8 mouse cellular contexts compared by ENCODE assay signal in genomic region chr13:31800581-31801576, GRCm38 (mm10). TPM values are rescaled to one million over a fixed set of nuclear protein-coding genes. Genes with fewer than 3 reads are reported as not detected.
DNase-seq lines count a peak whose midpoint lies in the region; ATAC-seq and TF ChIP-seq lines count a peak whose summit lies in the region.

No protein-coding gene starts in this region.

- peak; percentile 84 for ATAC-seq in forebrain, embryonic 16.5 days
- ATAC-seq in liver, postnatal 0 days, result peak; percentile 56; the same call in 1 of the 2 replicates
- peak; percentile 89 for ATAC-seq in neural tube, embryonic 14.5 days (ENCODE audit: low read depth)

- no peak for TF ChIP-seq EP300 in CH12.LX (IDR thresholded peaks at IDR 0.05; ENCODE audit: low read length)
- TF ChIP-seq EP300 in liver, postnatal 0 days (IDR thresholded peaks at IDR 0.05; ENCODE audit: low read depth), result no peak

- intact Hi-C loops in heart, postnatal 14 days (cut with DNase I), result loop anchor here (1.0 to 10.0 kb wide), 7 partner anchors 155 to 880 kb away; no protein-coding TSS in a partner anchor

- no peaks in the 10 kb centered on the region for H3K36me3 ChIP-seq in CH12.LX (replicated peaks in 1 of 2; ENCODE audit: control insufficient read depth in 1 of 2, insufficient read depth in 1 of 2, low read length in 1 of 2)
- H3K36me3 ChIP-seq in forebrain, embryonic 16.5 days (ENCODE audit: control insufficient read depth, insufficient read depth), result no peaks in the 10 kb centered on the region
- H3K36me3 ChIP-seq in liver, postnatal 0 days (replicated peaks; ENCODE audit: insufficient read depth, low read length), result no peaks in the 10 kb centered on the region
- no peaks in the 10 kb centered on the region for H3K36me3 ChIP-seq in neural tube, embryonic 14.5 days (ENCODE audit: control insufficient read depth, insufficient read depth, low read length)

- no peak overlapping the region for H3K4me3 ChIP-seq in CH12.LX (replicated peaks in 1 of 3; ENCODE audit: low read depth in 2 of 3, low read length in 2 of 3, poor library complexity in 1 of 3)
- H3K4me3 ChIP-seq in forebrain, embryonic 16.5 days (replicated peaks; ENCODE audit: low read length), result peak overlapping the region; percentile 37
- peak overlapping the region; percentile 34 for H3K4me3 ChIP-seq in liver, postnatal 0 days (ENCODE audit: low read depth, low read length)
- peak overlapping the region; percentile 24 for H3K4me3 ChIP-seq in neural tube, embryonic 14.5 days (ENCODE audit: low read depth, low read length)

- peak in 1 of 2 experiments; percentile 85; a peak in 3 of 4 replicates for TF ChIP-seq CTCF in CH12.LX (conservative IDR thresholded peaks at IDR 0.05 in 1 of 2, IDR thresholded peaks at IDR 0.05 in 1 of 2; ENCODE audit: low read depth in 2 of 2, low read length in 2 of 2)
- TF ChIP-seq CTCF in liver, postnatal 0 days (IDR thresholded peaks at IDR 0.05; ENCODE audit: low read depth), result peak; percentile 93

- 0 out of 4 replicates have a peak, but pooled peaks cover 0 to 5% of the 10 kb centered on the region in 2 experiments for H3K4me1 ChIP-seq in CH12.LX (ENCODE audit: control insufficient read depth in 1 of 2, insufficient read depth in 2 of 2)
- H3K4me1 ChIP-seq in forebrain, embryonic 16.5 days (replicated peaks; ENCODE audit: control insufficient read depth, insufficient read depth, low read length), result peaks cover 16% of the 10 kb centered on the region
- H3K4me1 ChIP-seq in liver, postnatal 0 days (ENCODE audit: insufficient read depth), result 0 out of 2 replicates have a peak, but pooled peaks cover 5% of the 10 kb centered on the region
- H3K4me1 ChIP-seq in neural tube, embryonic 14.5 days (ENCODE audit: control insufficient read depth, insufficient read depth, low read length), result peaks cover 6% of the 10 kb centered on the region

- no peak for TF ChIP-seq POLR2A in CH12.LX (IDR thresholded peaks at IDR 0.05; ENCODE audit: low read depth, low read length)

- no peaks in the 10 kb centered on the region for H3K27me3 ChIP-seq in CH12.LX (replicated peaks)
- peaks cover 61% of the 10 kb centered on the region for H3K27me3 ChIP-seq in forebrain, embryonic 16.5 days (replicated peaks; ENCODE audit: control insufficient read depth, insufficient read depth, low read length)
- peaks cover 75% of the 10 kb centered on the region for H3K27me3 ChIP-seq in liver, postnatal 0 days (ENCODE audit: insufficient read depth, low read length)
- H3K27me3 ChIP-seq in neural tube, embryonic 14.5 days (ENCODE audit: control insufficient read depth, insufficient read depth, low read length), result peaks cover 51% of the 10 kb centered on the region

- peak; percentile 56 for DNase-seq in CH12.LX (ENCODE audit: extremely low read depth)
- DNase-seq in cerebellum, adult 11 months, result peak; percentile 66
- DNase-seq in heart, postnatal 14 days, result peak; percentile 92 to 96
- DNase-seq in kidney, postnatal 4 days, result peak; percentile 96 to 97
- DNase-seq in liver, postnatal 0 days, result peak; percentile 86
- DNase-seq in thymus, adult 18-20 months, result peak; percentile 43 to 55

- peaks cover under 1% of the 10 kb centered on the region for H3K9me3 ChIP-seq in CH12.LX (replicated peaks; ENCODE audit: low read length)
- no peaks in the 10 kb centered on the region for H3K9me3 ChIP-seq in forebrain, embryonic 16.5 days (ENCODE audit: control insufficient read depth, low read length)
- no peaks in the 10 kb centered on the region for H3K9me3 ChIP-seq in liver, postnatal 0 days (ENCODE audit: low read length)
- no peaks in the 10 kb centered on the region for H3K9me3 ChIP-seq in neural tube, embryonic 14.5 days (ENCODE audit: control insufficient read depth, low read length)

- dilution Hi-C loops in CH12.LX (cut with MboI; ENCODE audit: extremely low pct_ligation_motif_present, extremely low pct_unique_long_range_greater_than_20kb, low sequenced_read_pairs), result no loop called here

- peak overlapping the region; percentile 90 for H3K4me2 ChIP-seq in CH12.LX (ENCODE audit: insufficient read depth, low read depth, poor library complexity, severe bottlenecking)
- peak overlapping the region; percentile 63 for H3K4me2 ChIP-seq in forebrain, embryonic 16.5 days (ENCODE audit: low read length)
- H3K4me2 ChIP-seq in liver, postnatal 0 days (ENCODE audit: low read depth, low read length), result peak overlapping the region; percentile 57
- peak overlapping the region; percentile 53 for H3K4me2 ChIP-seq in neural tube, embryonic 14.5 days (ENCODE audit: low read depth, low read length)

- in situ Hi-C loops in CH12.LX (cut with MboI; ENCODE audit: low pct_ligation_motif_present, low pct_unique_long_range_greater_than_20kb, low sequenced_read_pairs), result loop anchor here (10.0 to 25.0 kb wide), 2 partner anchors 411 to 614 kb away; no protein-coding TSS in a partner anchor

- TF ChIP-seq RAD21 in CH12.LX (IDR thresholded peaks at IDR 0.05; ENCODE audit: low read depth, low read length), result peak; percentile 83

- no peak overlapping the region for H3K27ac ChIP-seq in CH12.LX (ENCODE audit: insufficient read depth, low read depth)
- H3K27ac ChIP-seq in forebrain, embryonic 16.5 days (ENCODE audit: low read length), result no peak overlapping the region
- H3K27ac ChIP-seq in liver, postnatal 0 days (ENCODE audit: low read depth), result no peak overlapping the region
- H3K27ac ChIP-seq in neural tube, embryonic 14.5 days (ENCODE audit: low read depth, low read length), result no peak overlapping the region

- no peak overlapping the region for H3K9ac ChIP-seq in CH12.LX (ENCODE audit: insufficient read depth, low read depth)
- 0 out of 2 replicates have a peak overlapping the region, but pooled peaks have one; percentile 33 for H3K9ac ChIP-seq in forebrain, embryonic 16.5 days (replicated peaks; ENCODE audit: low read depth, low read length)
- H3K9ac ChIP-seq in liver, postnatal 0 days (replicated peaks), result no peak overlapping the region
- no peak overlapping the region for H3K9ac ChIP-seq in neural tube, embryonic 14.5 days (replicated peaks; ENCODE audit: low read depth, low read length)

- no peaks in the 10 kb centered on the region for H3K79me2 ChIP-seq in CH12.LX (replicated peaks; ENCODE audit: control insufficient read depth, extremely low read depth, insufficient read depth, poor library complexity, severe bottlenecking)

- under 1% methylated on average over 42 of the region's 43 CpGs for WGBS in forebrain, embryonic 16.5 days
- WGBS in liver, postnatal 0 days (ENCODE audit: insufficient replicate concordance), result 3% methylated on average over 41 of the region's 43 CpGs
- WGBS in neural tube, embryonic 14.5 days, result under 1% methylated on average over 43 of the region's 43 CpGs

TF ChIP-seq in CH12.LX, 34 proteins besides CTCF, POLR2A, EP300 and RAD21:
- TF ChIP-seq ELF1 (IDR thresholded peaks at IDR 0.05; ENCODE audit: low read depth, low read length) (0 out of 2 replicates have a peak, but pooled peaks have one; percentile 35), TCF12 (IDR thresholded peaks at IDR 0.05; ENCODE audit: low read depth, low read length) (no peak), NRF1 (IDR thresholded peaks at IDR 0.05; ENCODE audit: low read depth, low read length) (no peak; the same call in 1 of the 2 replicates), ZMIZ1 (IDR thresholded peaks at IDR 0.05; ENCODE audit: low read depth, low read length) (no peak), USF2 (conservative IDR thresholded peaks at IDR 0.05; ENCODE audit: low read depth, low read length) (no peak), MXI1 (IDR thresholded peaks at IDR 0.05; ENCODE audit: low read depth, low read length) (no peak), RCOR1 (conservative IDR thresholded peaks at IDR 0.05; ENCODE audit: low read depth, low read length) (no peak), ZNF384 (IDR thresholded peaks at IDR 0.05; ENCODE audit: low read depth, low read length) (no peak), SMC3 (IDR thresholded peaks at IDR 0.05; ENCODE audit: low read depth, low read length) (peak; percentile 86), TBP (conservative IDR thresholded peaks at IDR 0.05; ENCODE audit: low read depth, low read length) (no peak), NELFE (IDR thresholded peaks at IDR 0.05; ENCODE audit: low read depth, low read length) (no peak), BHLHE40 (IDR thresholded peaks at IDR 0.05; ENCODE audit: low read depth, low read length) (peak; percentile 76), HCFC1 (IDR thresholded peaks at IDR 0.05; ENCODE audit: low read depth, low read length) (no peak), CHD2 (IDR thresholded peaks at IDR 0.05; ENCODE audit: low read length) (no peak), PAX5 (IDR thresholded peaks at IDR 0.05; ENCODE audit: low read length) (no peak), MAZ (IDR thresholded peaks at IDR 0.05; ENCODE audit: low read depth, low read length) (no peak), JUND (conservative IDR thresholded peaks at IDR 0.05; ENCODE audit: low read depth, low read length) (no peak), POLR2AphosphoS2 (IDR thresholded peaks at IDR 0.05; ENCODE audit: low read depth, low read length) (no peak), MEF2A (IDR thresholded peaks at IDR 0.05; ENCODE audit: borderline replicate concordance, low read depth, low read length) (0 out of 2 replicates have a peak, but pooled peaks have one; percentile 22), SIN3A (IDR thresholded peaks at IDR 0.05; ENCODE audit: low read length) (no peak), MYC (IDR thresholded peaks at IDR 0.05; ENCODE audit: low read depth, low read length) (no peak), ZC3H11A (IDR thresholded peaks at IDR 0.05; ENCODE audit: low read depth, low read length) (peak; percentile 50), MAX (IDR thresholded peaks at IDR 0.05; ENCODE audit: low read length) (no peak), USF1 (IDR thresholded peaks at IDR 0.05; ENCODE audit: low read depth, low read length) (no peak), CHD1 (IDR thresholded peaks at IDR 0.05; ENCODE audit: low read depth, low read length) (no peak), E2F4 (IDR thresholded peaks at IDR 0.05; ENCODE audit: insufficient replicate concordance, low read depth, low read length) (no peak), UBTF (IDR thresholded peaks at IDR 0.05; ENCODE audit: low read depth, low read length) (no peak), MAFK (IDR thresholded peaks at IDR 0.05; ENCODE audit: insufficient replicate concordance, low read length) (no peak)

RNA-seq across cellular contexts. Expression of gene Foxc1, which starts 5.6 kb away (rescaled TPM):
- total RNA-seq in CH12.LX (2012; rRNA removed) (not detected in 2 replicates), CH12.LX (2014; rRNA removed) (not detected in 2 replicates)
- not detected in 2 replicates for polyA plus RNA-seq in CH12.LX (2012; ENCODE audit: insufficient read length, low read depth)
- polyA plus RNA-seq in forebrain, embryonic 16.5 days (2015; fragmentation: Nextera tagmentation; extraction: Ambion mirVana), result 0.57 and 1.1 TPM in 2 replicates
- 1 to 10 TPM; 4.8 to 7.0 TPM for total RNA-seq in heart, postnatal 14 days (2021)
- 0.02 TPM in 1 of 2 replicates, not detected in the other for polyA plus RNA-seq in liver, postnatal 0 days (2015; fragmentation: Nextera tagmentation; extraction: Ambion mirVana)
- polyA plus RNA-seq in neural tube, embryonic 14.5 days (2014; fragmentation: Nextera tagmentation; extraction: Ambion mirVana), result 0.50 and 3.0 TPM in 2 replicates

Comparison
In these comparisons a context has a peak if more than half of its experiments do, and no peak if none do; other contexts are left out.
1. H3K4me3 ChIP-seq: peak in forebrain, embryonic 16.5 days (single experiment), liver, postnatal 0 days (single experiment) and neural tube, embryonic 14.5 days (single experiment); none in CH12.LX (0 of 3).
2. Peak in every context shown above with its lines, with median percentiles within 50 percentile points of each other: DNase-seq, H3K4me2 ChIP-seq and ATAC-seq.